Mouse (Mus musculus): ENCODE measurements around the gene Pbxip1.

DNA sequence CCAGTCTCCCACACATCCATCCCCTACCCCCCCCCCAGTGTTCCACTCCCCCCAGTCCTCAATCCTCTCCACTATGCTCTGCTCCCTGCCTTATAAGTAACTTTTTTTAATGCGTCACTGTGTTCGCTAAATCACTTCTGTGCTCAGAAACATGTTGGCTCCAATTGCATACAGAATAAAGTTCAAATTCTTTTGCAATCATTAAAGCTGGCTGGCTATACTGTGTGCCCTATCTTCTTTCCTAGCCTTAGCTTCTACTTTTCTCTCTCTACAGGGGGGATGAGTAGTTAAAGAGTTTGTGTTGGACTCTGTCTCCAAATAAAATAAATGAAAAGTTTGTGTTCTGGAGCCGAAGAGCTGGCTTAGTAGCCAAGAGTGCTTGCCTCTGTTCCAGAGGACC, 26.8 kb upstream of the Pbxip1 start:
- TF ChIP-seq CTCF (IDR thresholded peaks at IDR 0.05; ENCODE audit: extremely low read depth, insufficient read depth, insufficient read length, insufficient replicate concordance) (no peak), POLR2A (IDR thresholded peaks at IDR 0.05; ENCODE audit: low read depth, low read length) (no peak)

Measured in spleen, adult 2 months (tissue).